Mouse (Mus musculus) frontal cortex, postnatal 10 days (tissue): ENCODE measurements around the gene Fars2.

Source experiments
- DNase-seq, 2 experiments: peaks; one replicate each; pipeline ENCODE4 v3.0.0; 2022; ENCODE audit warnings: low spot score in 2 of 2, mixed read lengths in 1 of 2

Fars2 gene

GRCm38 (mm10) chr13:36731016-36731930 is 614.1 kb downstream of the Fars2 start:
- peak in 1 of 2 experiments; percentile 42 for DNase-seq

GRCm38 (mm10) chr13:36731931-36732461 is 614.8 kb downstream of the Fars2 start:
- no peak for DNase-seq

GRCm38 (mm10) chr13:36732891-36733490 is 615.8 kb downstream of the Fars2 start:
- no peak for DNase-seq

DNA sequence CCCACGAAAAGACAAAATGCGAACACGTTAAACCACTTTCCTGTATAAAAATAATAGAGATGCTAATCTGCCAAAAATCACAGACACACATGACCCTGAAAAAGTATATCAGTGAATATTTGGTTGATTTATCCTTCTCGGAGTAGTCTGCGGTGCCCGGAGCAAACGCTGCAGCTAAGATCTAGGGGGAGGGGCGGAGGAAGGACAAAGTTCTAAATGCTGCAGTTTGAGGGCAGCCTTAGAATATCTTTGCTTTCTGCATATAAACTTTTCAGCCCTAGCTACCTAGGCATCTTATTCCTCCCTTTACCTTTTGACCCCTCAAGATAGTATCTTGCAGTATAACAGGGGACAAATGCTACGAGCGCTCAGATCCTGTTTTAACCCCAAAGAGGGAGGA is 616.4 kb downstream of the Fars2 start:
- no peak for DNase-seq

DNA sequence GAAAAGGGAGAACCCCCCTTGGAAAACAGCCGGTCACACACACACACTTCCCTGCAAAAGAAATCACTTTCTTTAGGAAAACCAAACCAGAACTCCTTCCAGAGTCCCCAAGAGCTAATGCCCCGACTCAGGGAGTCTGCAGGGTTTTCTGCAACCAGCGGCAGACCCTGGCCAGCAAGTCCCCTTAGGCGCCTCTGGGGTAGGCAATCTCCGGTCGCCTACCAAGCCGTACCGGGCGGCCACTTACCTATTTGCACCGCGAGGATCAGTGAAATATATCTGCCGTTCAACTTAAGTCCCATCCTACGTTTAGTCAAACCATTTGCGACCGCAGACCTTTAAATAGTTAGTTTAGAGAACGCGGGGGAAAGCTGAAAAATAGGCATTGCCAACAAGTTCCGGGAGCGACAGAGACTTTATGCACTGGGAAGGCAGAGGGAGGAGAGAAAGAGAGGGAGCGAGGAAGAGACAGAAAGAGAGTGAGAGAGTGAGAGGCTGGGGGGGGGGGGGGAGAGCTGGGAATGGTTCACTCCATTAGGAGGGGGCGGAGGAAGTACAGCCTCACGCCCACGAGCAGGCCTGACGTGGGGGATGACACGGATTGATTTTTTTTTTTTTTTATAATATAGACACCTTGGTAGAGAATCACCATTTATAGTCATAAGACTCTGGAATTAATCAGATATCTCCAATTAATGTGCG is 616.9 kb downstream of the Fars2 start:
- DNase-seq = no peak

GRCm38 (mm10) chr13:36734731-36735571 is 617.7 kb downstream of the Fars2 start, which contains the start of gene Nrn1:
Nrn1 (minus strand) TSS chr13:36735131.
- DNase-seq = peak in 1 of 2 experiments; percentile 34

GRCm38 (mm10) chr13:36735901-36736618 is 618.8 kb downstream of the Fars2 start:
- peak in 1 of 2 experiments; percentile 48 for DNase-seq

DNA sequence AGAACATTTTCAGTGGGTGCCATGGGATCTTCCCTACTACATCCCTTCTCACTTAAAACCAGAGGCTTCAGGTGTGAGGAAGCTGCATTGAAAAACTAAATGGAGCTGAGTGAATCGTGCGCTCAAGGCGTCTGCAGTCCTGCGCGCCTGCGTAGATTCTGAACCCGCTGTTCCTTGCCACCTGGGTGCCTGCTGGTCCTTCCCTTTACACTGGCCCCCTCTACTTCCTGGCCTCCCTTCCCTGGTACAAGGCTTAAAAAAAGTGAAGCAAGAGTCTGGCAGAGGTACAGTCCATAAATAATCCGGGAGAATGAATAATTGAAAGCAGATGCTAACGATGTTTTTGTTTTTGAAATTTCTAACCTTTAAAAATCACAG is 619.4 kb downstream of the Fars2 start:
- no peak for DNase-seq

DNA sequence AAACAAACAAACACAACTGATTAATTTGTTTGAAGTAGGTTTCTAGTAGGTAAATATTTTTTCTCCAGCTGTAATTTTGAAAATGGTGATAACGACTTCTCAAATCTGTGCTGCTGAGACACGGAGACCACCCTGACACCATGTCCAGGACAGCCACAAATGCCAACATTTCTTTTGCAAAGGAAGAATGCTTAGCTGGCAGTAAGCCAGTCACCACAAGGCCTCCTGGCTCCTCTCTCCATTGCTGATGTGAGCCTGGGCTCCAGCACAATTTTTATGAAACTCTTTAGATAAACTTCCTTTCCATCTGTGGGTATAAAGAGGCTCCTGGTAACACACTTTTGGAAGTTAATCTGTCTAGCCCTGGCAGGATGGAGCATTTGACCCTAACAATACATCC is 632.8 kb downstream of the Fars2 start:
- DNase-seq = no peak

DNA sequence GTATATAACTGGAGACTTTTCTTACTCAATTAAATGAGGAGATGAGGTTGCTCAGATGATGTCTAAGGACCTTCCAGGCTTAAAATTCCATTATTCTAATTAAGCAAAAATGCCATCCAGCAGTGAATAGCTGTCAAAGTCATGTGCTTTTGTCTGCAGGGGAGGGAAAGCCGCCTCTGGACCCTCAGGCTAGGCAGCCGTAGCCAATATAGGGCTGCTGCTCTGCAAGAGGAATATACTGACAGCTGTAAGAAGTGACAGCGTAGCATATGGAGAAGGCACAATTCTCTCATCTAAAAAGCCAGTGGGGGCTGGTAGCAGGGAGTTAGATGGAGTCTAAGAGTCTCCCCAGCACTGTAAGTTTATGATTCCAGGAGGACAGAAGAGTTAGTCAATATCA is 634.6 kb downstream of the Fars2 start:
- no peak for DNase-seq

DNA sequence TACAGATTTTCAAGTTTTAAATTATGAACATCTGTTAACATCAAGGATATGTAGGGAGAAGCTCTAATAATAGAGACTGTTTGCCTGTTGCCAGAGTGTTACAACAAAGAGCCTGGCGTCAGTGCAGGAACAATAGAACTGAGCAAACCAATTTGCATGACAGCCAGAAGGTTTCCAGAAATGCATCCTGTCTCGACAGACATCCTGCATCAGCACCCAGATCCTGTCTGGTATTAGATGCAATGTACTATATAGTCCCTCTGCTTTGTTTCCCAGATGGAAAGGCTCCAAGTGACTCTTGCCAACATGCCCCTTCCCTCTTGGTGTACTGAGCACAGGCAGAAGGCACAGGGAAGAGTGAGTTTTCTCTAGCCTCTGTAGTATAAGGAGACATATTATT is 649.6 kb downstream of the Fars2 start:
- DNase-seq = no peak
